Mouse (Mus musculus) retina, adult 2 months (tissue): ENCODE measurements around the gene Mmp8.

Experiments
- DNase-seq: peaks from one replicate; pipeline ENCODE4 v3.0.0-alpha.2; 2012; ENCODE audit warnings: low read depth, low spot score

The Mmp8 gene

GRCm38 (mm10) chr9:7593272-7593812 lies 35.1 kb downstream of the Mmp8 start:
- no peak for DNase-seq

DNA sequence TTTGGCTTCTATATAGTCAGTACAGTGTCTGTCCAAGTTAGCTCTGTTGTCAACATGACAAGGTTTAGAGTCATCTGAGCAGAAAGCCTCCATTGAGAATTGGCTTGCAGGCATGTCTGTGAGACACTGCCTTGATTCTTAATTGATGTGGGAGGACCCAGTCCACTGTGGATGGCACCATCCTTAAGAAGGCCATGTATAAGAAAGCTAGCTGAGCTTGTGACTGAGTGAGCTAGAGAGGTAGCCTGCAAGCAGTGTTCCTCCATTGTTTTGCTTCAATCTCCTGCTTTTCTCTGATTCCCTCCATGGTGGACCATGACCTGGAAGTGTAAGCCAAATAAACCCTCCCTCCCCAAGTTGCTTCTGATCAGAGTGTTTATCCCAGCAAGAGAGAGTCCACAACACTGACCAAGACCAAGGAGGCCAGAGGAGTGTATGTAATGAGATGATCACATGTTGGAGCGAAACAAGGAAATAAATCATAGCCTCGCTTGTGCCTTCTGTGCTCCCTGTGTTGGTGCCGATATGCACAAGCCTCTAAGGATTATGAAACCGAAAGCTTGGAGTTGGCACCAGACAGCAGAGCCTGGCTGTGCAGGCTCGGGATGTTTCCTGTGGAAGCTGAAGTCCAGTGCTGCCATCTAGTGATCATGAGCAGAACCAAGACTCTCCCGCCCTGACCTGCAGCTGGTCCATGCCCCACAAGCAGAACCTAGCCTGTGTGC lies 36.7 kb downstream of the Mmp8 start:
- peak; percentile 52 for DNase-seq

- peak; percentile 16 for DNase-seq
Measured at GRCm38 (mm10) chr9:7602982-7603742, 44.9 kb downstream of the Mmp8 start.

- DNase-seq: no peak
Measured at GRCm38 (mm10) chr9:7604005-7604404, 45.7 kb downstream of the Mmp8 start.

DNA sequence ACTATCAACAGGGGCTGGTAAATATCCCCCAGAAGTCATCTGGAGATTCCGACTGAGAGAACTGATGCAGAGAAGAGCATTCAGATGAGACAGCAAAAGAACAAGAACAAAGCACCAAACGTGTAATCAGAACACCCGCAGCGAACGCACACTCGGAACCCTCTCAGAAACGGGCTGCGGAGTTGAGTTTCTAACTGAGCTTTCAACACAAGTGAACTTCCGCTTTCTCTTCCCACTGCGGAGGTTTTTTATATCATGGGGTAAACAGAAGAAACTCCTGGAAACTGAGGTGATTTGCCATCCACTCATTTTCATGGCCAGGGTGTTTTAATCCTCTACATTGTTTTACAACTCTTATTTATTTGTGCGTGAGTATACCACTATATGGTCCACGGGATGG lies 47.4 kb downstream of the Mmp8 start:
- DNase-seq: no peak
